In the genomic region with DNA sequence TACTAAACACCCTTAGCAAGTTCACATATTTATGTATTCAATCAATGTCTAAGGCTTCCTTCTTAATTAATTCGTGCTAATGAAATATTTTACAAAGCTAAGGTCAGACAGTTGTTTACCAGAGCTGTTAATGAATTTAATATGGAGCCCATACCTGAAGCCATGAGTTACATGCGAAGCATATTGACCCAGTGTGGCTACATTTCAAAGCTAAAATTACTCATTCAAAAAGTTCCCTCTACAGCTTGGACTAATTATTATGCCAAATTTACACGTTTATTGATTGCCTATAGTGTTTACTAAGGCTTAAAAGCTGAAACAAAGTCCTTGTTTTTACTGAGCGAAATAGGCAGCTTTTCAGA, we compare ENCODE assay signal across 8 mouse cellular contexts. TPM values are rescaled to one million over a fixed set of nuclear protein-coding genes. Genes with fewer than 3 reads are reported as not detected.
DNase-seq lines count a peak whose midpoint lies in the region; ATAC-seq and TF ChIP-seq lines count a peak whose summit lies in the region.

No protein-coding gene starts in this region.

- no peak for TF ChIP-seq CTCF in kidney, adult 2 months (conservative IDR thresholded peaks at IDR 0.05; ENCODE audit: insufficient read depth, insufficient read length, low read depth, low read length)
- TF ChIP-seq CTCF in hindbrain, postnatal 0 days (IDR thresholded peaks at IDR 0.05; ENCODE audit: low read depth): no peak

- no peaks in the 10 kb centered on the region for H3K9me3 ChIP-seq in embryonic facial prominence, embryonic 10.5 days
- no peaks in the 10 kb centered on the region for H3K9me3 ChIP-seq in hindbrain, postnatal 0 days (ENCODE audit: low read length)
- H3K9me3 ChIP-seq in midbrain, embryonic 15.5 days: no peaks in the 10 kb centered on the region

- H3K4me3 ChIP-seq in kidney, adult 2 months (ENCODE audit: insufficient read depth, low read depth, low read length): peak overlapping the region; percentile 10; the same call in 1 of the 2 replicates
- peak overlapping the region; percentile 97 for H3K4me3 ChIP-seq in embryonic facial prominence, embryonic 10.5 days
- peak overlapping the region; percentile 72 for H3K4me3 ChIP-seq in hindbrain, postnatal 0 days (ENCODE audit: low read length)
- H3K4me3 ChIP-seq in midbrain, embryonic 15.5 days: peak overlapping the region; percentile 74

- 0 out of 2 replicates have a peak, but pooled peaks cover 3% of the 10 kb centered on the region for H3K4me1 ChIP-seq in kidney, adult 2 months (ENCODE audit: control insufficient read depth, insufficient read depth, low read length)
- peaks cover 14% of the 10 kb centered on the region for H3K4me1 ChIP-seq in embryonic facial prominence, embryonic 10.5 days
- H3K4me1 ChIP-seq in hindbrain, postnatal 0 days (ENCODE audit: insufficient read depth, low read length): peaks cover 9% of the 10 kb centered on the region
- peaks cover 22% of the 10 kb centered on the region for H3K4me1 ChIP-seq in midbrain, embryonic 15.5 days

- peak overlapping the region; percentile 61 for H3K4me2 ChIP-seq in hindbrain, postnatal 0 days (ENCODE audit: low read depth, low read length)
- peak overlapping the region; percentile 56 for H3K4me2 ChIP-seq in midbrain, embryonic 15.5 days

- H3K27ac ChIP-seq in kidney, adult 2 months (ENCODE audit: insufficient read depth, low read depth, low read length): no peak overlapping the region
- 0 out of 2 replicates have a peak overlapping the region, but pooled peaks have one; percentile 90 for H3K27ac ChIP-seq in embryonic facial prominence, embryonic 10.5 days (replicated peaks)
- H3K27ac ChIP-seq in hindbrain, postnatal 0 days: no peak overlapping the region
- H3K27ac ChIP-seq in midbrain, embryonic 15.5 days: no peak overlapping the region; the same call in 1 of the 2 replicates

- ATAC-seq in hindbrain, postnatal 0 days: no peak; the same call in 1 of the 2 replicates
- ATAC-seq in midbrain, embryonic 15.5 days (replicated peaks): peak; percentile 49
- ATAC-seq in frontal cortex, adult (ENCODE audit: low TSS enrichment): no peak

- H3K27me3 ChIP-seq in kidney, adult 2 months (replicated peaks; ENCODE audit: control insufficient read depth, insufficient read depth, low read length): no peaks in the 10 kb centered on the region
- no peaks in the 10 kb centered on the region for H3K27me3 ChIP-seq in embryonic facial prominence, embryonic 10.5 days (replicated peaks; ENCODE audit: low read depth, poor library complexity, severe bottlenecking)
- no peaks in the 10 kb centered on the region for H3K27me3 ChIP-seq in hindbrain, postnatal 0 days (ENCODE audit: insufficient read depth, low read length)
- no peaks in the 10 kb centered on the region for H3K27me3 ChIP-seq in midbrain, embryonic 15.5 days (replicated peaks)

- WGBS in kidney, adult 2 months: 30% methylated on average over 4 of the region's 4 CpGs
- 46% methylated on average over 4 of the region's 4 CpGs for WGBS in embryonic facial prominence, embryonic 10.5 days
- 42% methylated on average over 4 of the region's 4 CpGs for WGBS in hindbrain, postnatal 0 days
- 44% methylated on average over 4 of the region's 4 CpGs for WGBS in midbrain, embryonic 15.5 days

- DNase-seq in kidney, adult 2 months: no peak
- DNase-seq in kidney, postnatal 36 days: no peak
- no peak for DNase-seq in embryonic facial prominence, embryonic 10.5 days (ENCODE audit: low spot score)
- no peak for DNase-seq in hindbrain, postnatal 0 days (ENCODE audit: low spot score)
- no peak for DNase-seq in frontal cortex, postnatal 25 days (ENCODE audit: low spot score in 2 of 2)
- DNase-seq in left cerebral cortex, adult 8-10 months (ENCODE audit: low spot score in 2 of 2): no peak

- peak overlapping the region; percentile 67 for H3K9ac ChIP-seq in hindbrain, postnatal 0 days (replicated peaks; ENCODE audit: low read length)
- peak overlapping the region; percentile 43; the same call in 1 of the 2 replicates for H3K9ac ChIP-seq in midbrain, embryonic 15.5 days

- TF ChIP-seq POLR2A in kidney, adult 2 months (IDR thresholded peaks at IDR 0.05; ENCODE audit: low read depth, low read length): no peak

- H3K36me3 ChIP-seq in kidney, adult 2 months (ENCODE audit: control insufficient read depth, insufficient read depth, low read length): no peaks in the 10 kb centered on the region
- peaks cover 14% of the 10 kb centered on the region for H3K36me3 ChIP-seq in embryonic facial prominence, embryonic 10.5 days (replicated peaks)
- peaks cover 4% of the 10 kb centered on the region; the same call in 1 of the 2 replicates for H3K36me3 ChIP-seq in hindbrain, postnatal 0 days (ENCODE audit: insufficient read depth, low read length)
- H3K36me3 ChIP-seq in midbrain, embryonic 15.5 days (replicated peaks): no peaks in the 10 kb centered on the region

RNA-seq across cellular contexts. Expression of a gene that starts 0.4 kb away (rescaled TPM):
- polyA plus RNA-seq in kidney, adult 2 months (2012; rRNA removed): 14.0 and 17.9 TPM in 2 replicates
- 121 and 129 TPM in 2 replicates for polyA plus RNA-seq in embryonic facial prominence, embryonic 10.5 days (2016; fragmentation: Nextera tagmentation; extraction: Ambion mirVana)
- total RNA-seq in hindbrain, postnatal 0 days (2014; rRNA removed): 61.3 and 62.2 TPM in 2 replicates
- 78.3 and 78.9 TPM in 2 replicates for polyA plus RNA-seq in hindbrain, postnatal 0 days (2015; fragmentation: Nextera tagmentation; extraction: Ambion mirVana)
- polyA plus RNA-seq in midbrain, embryonic 15.5 days (2015; fragmentation: Nextera tagmentation; extraction: Ambion mirVana): 84.8 and 91.5 TPM in 2 replicates
- 10 to 100 TPM; 57.9 to 61.9 (median 59.0) TPM for total RNA-seq in left cerebral cortex, adult 8-10 months (2022)

Comparison
In these comparisons a context has a peak if more than half of its experiments do, and no peak if none do; other contexts are left out.
1. H3K4me3 ChIP-seq: peak in every context shown above with its lines; median percentile 97 in embryonic facial prominence, embryonic 10.5 days; 74 in midbrain, embryonic 15.5 days; 72 in hindbrain, postnatal 0 days; 10 in kidney, adult 2 months.